Mouse (Mus musculus) inflammation-experienced regulatory T-cells, adult 16 weeks (primary cell): ENCODE data around the gene Gm39115. TPM values are rescaled to one million over a fixed set of nuclear protein-coding genes. Genes with fewer than 3 reads are reported as not detected.

ENCODE experiments used
- polyA plus RNA-seq: library from polyadenylated mRNA; unstranded; fragments of 100-300 nt; shearing (Covaris generic); gene quantifications from one replicate; pipeline ENCODE4 v1.2.1, GENCODE M21; 2017

Gm39115 gene
- polyA plus RNA-seq: not detected

GRCm38 (mm10) chr7:142135934-142136333 lies at the start of gene Gm39115:
Gm39115 (minus strand) TSS chr7:142136034.

GRCm38 (mm10) chr7:142175905-142176304 lies 40.1 kb upstream of the Gm39115 start, which contains the start of gene Krtap5-2:
Krtap5-2 (minus strand) TSS chr7:142176005.

GRCm38 (mm10) chr7:142165639-142166038 lies 29.8 kb upstream of the Gm39115 start, which contains the start of gene Gm4553:
Gm4553 (minus strand) TSS chr7:142165739.

GRCm38 (mm10) chr7:142157013-142157412 lies 21.2 kb upstream of the Gm39115 start, which contains the start of gene Gm29735:
Gm29735 (minus strand) TSS chr7:142157113.

GRCm38 (mm10) chr7:142144507-142144906 lies 8.7 kb upstream of the Gm39115 start, which contains the start of gene Gm45337:
Gm45337 (minus strand) TSS chr7:142144607.

GRCm38 (mm10) chr7:142120629-142121028 lies 15.2 kb downstream of the Gm39115 start, which contains the start of gene Gm45618:
Gm45618 (minus strand) TSS chr7:142120729.

GRCm38 (mm10) chr7:142095183-142095931 lies 40.5 kb downstream of the Gm39115 start, which contains the start of gene Dusp8:
Dusp8 (minus strand) TSS chr7:142095843.

Other genes with a start within 250 kb of the Gm39115 start
- 56.7 TPM for gene Tollip, start 217.5 kb downstream of the Gm39115 start, polyA plus RNA-seq
- gene Brsk2, start 186.3 kb downstream of the Gm39115 start, polyA plus RNA-seq: 0.68 TPM
- 98.5 TPM for gene Mob2, start 75.0 kb downstream of the Gm39115 start, polyA plus RNA-seq
- gene Dusp8, start 40.2 kb downstream of the Gm39115 start, polyA plus RNA-seq: not detected
- gene Gm45618, start 15.3 kb downstream of the Gm39115 start, polyA plus RNA-seq: not detected
- gene Gm45337, start 8.6 kb upstream of the Gm39115 start, polyA plus RNA-seq: not detected
- not detected for gene Gm29735, start 21.1 kb upstream of the Gm39115 start, polyA plus RNA-seq
- gene Gm4553, start 29.7 kb upstream of the Gm39115 start, polyA plus RNA-seq: not detected
- not detected for gene Krtap5-2, start 40.0 kb upstream of the Gm39115 start, polyA plus RNA-seq
- gene Gm10153, start 54.4 kb upstream of the Gm39115 start, polyA plus RNA-seq: not detected
- not detected for gene Krtap5-3, start 65.3 kb upstream of the Gm39115 start, polyA plus RNA-seq
- gene Gm7579, start 75.8 kb upstream of the Gm39115 start, polyA plus RNA-seq: not detected
- not detected for gene Krtap5-5, start 93.9 kb upstream of the Gm39115 start, polyA plus RNA-seq
- gene Gm40460, start 105.0 kb upstream of the Gm39115 start, polyA plus RNA-seq: not detected
- gene Gm2431, start 122.3 kb upstream of the Gm39115 start, polyA plus RNA-seq: not detected
- gene Gm4559, start 138.3 kb upstream of the Gm39115 start, polyA plus RNA-seq: not detected
- gene Krtap5-1, start 161.1 kb upstream of the Gm39115 start, polyA plus RNA-seq: not detected
- gene Krtap5-4, start 167.5 kb upstream of the Gm39115 start, polyA plus RNA-seq: not detected
- 2.5 TPM for gene Ifitm10, start 237.7 kb upstream of the Gm39115 start, polyA plus RNA-seq
- gene Gm49369, start 246.6 kb upstream of the Gm39115 start, polyA plus RNA-seq: not detected